Mouse (Mus musculus): Measurements from ENCODE around the gene Fbxw9.

Gene Fbxw9

DNA sequence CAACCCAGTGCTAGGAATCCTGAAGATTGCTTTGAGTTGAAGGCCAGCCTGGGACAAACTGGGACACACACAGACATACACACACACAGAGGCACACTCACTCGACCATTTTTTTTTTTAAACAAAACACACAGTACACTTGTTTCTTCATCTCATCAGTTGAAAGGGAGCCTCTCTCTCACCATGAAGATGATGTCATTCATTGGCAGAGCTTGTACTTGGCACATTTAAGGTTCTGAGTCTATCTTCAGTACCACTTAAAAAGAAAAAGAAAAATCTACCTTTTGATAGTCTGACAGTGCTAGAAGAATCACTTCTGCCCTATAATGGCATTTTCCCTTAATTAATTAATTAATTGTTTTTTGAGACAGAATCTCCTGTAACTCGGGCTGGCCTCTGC is 28.9 kb downstream of the Fbxw9 start:
- DNase-seq = no peak

DNA sequence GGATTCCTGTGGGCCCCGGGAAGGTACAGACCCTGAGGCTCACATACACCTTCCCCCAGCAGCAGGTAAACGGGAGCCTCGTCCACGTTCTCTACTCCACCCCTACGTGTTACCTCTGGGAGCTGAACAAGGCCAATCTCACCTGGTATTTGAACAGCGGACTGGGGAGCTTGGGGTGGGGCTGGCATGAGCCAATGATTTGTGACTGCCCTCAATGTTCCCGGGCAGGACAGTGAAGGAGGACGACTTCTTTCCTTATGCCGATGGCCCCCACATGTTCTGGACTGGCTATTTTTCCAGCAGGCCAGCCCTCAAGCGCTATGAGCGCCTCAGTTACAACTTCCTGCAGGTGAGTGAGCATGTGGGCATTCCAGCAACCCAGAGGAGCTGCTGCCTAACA is 31.0 kb downstream of the Fbxw9 start:
- DNase-seq = no peak

DNA sequence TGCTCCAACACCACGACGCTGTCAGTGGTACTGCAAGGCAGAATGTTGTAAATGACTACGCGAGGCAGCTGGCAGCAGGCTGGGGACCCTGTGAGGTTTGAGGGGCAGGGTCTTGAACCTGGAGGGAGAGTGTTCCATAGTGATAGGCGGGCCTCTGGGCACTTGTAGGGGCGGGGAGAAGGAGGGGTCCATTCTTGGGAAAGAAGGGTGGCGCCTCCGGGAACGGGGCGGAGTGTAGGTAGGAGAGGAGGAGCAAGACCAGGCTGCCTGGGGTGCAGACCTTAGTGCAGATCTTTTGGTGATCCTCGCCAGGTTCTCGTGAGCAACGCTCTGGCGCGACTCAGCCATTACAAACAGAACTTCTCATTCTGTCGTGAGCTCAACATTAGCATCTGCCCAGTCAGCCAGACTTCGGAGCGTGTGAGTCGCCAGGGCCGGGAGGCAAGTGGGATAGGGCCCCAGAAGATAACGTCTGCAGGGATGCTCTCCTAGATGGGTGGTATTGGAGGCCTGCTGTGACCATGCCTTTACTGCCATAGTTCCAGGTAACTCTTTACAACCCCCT is 31.8 kb downstream of the Fbxw9 start:
- no peak for DNase-seq

DNA sequence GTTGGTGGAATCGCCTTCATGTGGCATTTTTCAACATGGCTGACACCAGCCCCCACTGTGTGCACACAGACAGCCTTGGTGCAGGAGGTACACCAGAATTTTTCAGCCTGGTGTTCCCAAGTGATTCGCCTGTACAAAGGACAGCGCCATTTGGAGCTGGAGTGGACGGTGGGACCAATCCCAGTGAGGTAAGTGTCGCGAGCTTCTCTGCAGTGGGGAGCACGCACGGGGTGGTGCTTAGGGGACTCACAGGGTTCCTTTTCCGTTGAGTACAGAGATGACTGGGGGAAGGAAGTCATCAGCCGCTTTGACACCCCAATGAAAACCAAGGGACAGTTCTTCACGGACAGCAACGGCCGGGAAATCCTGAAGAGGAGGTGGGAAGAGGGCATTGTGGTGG is 35.2 kb downstream of the Fbxw9 start:
- DNase-seq = no peak

DNA sequence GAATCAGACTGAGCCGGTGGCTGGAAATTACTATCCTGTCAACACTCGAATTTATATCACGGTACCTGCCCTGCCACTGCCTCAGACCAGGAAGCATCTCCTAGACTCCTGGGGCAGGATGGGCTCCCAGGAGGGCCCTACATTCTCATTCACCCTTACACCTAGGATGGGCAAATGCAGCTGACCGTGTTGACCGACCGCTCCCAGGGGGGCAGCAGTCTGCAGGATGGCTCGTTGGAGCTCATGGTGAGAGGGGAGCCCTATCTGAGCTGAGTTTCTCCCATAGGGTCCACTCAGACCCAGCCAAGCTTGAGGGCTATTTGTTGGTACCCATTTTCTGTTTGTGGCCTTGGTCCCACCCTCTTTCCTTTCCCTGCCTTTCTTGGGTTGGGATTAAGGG is 35.7 kb downstream of the Fbxw9 start:
- no peak for DNase-seq

DNA sequence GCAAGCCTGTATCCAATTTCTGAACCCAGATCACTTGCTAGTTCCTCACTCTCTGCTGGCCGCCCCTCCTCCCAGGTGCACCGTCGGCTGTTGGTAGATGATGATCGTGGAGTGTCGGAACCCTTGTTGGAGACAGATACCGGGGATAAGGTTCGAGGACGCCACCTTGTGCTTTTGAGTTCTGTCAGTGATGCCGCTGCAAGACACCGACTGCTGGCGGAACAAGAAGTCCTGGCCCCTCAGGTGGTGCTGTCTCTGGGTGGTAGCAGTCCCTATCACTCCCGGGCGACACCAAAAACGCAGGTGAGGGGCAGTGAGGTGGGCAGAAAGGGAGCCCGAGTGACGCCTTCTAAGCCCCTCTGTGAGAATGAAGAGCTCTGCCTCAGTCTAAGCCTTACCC is 36.3 kb downstream of the Fbxw9 start:
- DNase-seq = no peak

DNA sequence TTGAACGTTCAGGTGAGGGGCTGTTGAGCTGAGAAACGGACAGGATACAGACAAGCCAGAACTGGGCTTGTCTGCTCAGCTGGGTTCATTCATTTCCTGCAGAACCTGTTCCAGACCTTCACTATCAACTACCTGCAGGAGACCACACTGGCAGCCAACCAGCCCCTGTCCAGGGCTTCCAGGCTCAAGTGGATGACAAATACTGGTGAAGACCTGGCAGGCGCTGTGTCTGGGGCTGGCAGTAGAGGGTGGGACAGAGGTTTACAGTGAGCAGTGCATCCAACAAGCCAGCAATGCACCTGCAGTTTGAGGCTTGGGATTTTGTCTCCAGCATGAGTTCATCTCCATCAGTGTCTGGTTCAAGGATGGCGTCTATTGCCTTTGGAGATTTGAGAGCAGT is 37.0 kb downstream of the Fbxw9 start:
- DNase-seq = no peak

DNA sequence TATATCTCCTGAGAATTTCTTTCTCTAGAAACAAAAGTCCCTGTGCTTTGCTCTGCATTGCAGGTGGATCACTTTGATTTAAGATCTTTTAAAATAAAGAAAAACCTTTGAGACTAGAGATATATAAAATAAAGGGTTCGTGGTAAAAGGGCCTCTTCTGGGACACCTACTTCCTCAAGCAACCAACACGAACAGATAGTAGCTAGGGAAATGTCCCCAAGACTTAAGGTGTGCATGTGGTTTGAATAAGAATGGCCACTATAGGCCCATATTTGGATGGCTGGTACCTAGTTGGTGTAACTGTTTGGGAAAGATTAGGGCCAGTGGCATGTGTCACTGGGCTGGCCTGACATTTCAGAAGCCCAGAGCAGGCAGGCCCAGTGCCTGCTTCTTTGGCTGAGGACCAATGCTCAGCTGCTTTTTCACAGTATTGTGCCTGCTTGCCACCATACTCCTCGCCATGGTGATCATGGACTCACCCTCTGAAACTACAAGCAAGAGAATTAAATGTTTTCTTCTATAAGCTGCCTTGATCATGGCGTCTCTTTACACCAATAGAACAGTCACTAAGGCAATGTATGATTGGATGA is 40.3 kb downstream of the Fbxw9 start:
- no peak for DNase-seq

DNA sequence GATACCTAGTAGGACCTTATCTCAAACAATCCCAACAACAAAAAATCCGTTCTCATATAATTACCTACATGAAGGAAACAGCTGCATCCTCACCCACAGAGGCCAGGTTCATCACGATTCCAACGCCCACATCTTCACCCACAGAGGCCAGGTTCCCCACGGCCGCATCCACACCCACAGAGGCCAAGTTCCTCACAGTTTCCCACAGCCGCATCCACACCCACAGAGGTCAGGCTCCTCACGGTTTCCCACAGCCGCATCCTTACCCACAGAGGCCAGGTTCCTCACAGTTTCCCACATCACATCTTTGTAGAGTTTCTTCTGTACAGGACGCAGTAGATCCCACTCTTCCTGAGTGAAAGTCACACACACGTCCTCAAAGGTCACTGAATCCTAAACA is 53.4 kb downstream of the Fbxw9 start:
- DNase-seq = no peak

DNA sequence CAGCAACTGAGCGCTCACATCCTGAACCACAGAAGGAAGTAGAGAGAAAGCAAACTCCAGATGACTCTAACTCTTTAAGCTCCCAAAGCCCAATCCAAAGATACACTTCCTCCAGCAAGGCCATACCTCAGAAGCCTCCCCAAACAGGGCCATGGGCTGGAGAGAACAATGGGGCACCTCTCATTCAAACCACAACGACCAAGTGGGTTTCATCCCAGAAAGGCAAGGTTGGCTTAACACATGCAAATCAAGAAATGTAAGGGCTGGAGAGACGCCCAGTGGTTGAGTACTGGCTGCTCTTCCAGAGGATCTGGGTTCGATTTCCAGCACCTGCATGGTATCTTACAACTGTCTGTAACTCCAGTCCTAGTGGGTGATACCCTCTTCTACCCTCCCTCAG is 55.6 kb downstream of the Fbxw9 start:
- no peak for DNase-seq
